Mouse (Mus musculus) hindbrain, embryonic 13.5 days (tissue): Measurements from ENCODE around the gene Zfp975. TPM values are rescaled to one million over a fixed set of nuclear protein-coding genes. Genes with fewer than 3 reads are reported as not detected.

Experiments used
- polyA plus RNA-seq: library from polyadenylated mRNA; unstranded; fragments of >200 nt; fragmentation: Nextera tagmentation; extraction: Ambion mirVana; gene quantifications from 2 replicates; pipeline ENCODE4 v1.2.1, GENCODE M21; 2015

The Zfp975 gene
- polyA plus RNA-seq, 1 experiment from 2014 or later, result 6.2 TPM

Other genes with a start within 250 kb of the Zfp975 start
- not detected in 2 replicates for gene 4933421I07Rik, start 244.6 kb downstream of the Zfp975 start, polyA plus RNA-seq
- 13.6 and 14.0 TPM in 2 replicates for gene Zfp141, start 187.0 kb downstream of the Zfp975 start, polyA plus RNA-seq
- gene Gm21028, start 114.2 kb downstream of the Zfp975 start, polyA plus RNA-seq, result not detected in 2 replicates
- 1.7 and 1.8 TPM in 2 replicates for gene Zfp977, start 100.2 kb downstream of the Zfp975 start, polyA plus RNA-seq
- gene Zfp976, start 50.2 kb downstream of the Zfp975 start, polyA plus RNA-seq, result 2.4 and 2.5 TPM in 2 replicates
- gene Gm17067, start 34.3 kb upstream of the Zfp975 start, polyA plus RNA-seq, result not detected in 2 replicates
- not detected in 2 replicates for gene Vmn2r62, start 100.8 kb upstream of the Zfp975 start, polyA plus RNA-seq
- not detected in 2 replicates for gene Gm2381, start 174.5 kb upstream of the Zfp975 start, polyA plus RNA-seq
- not detected in 2 replicates for gene Vmn2r63, start 241.1 kb upstream of the Zfp975 start, polyA plus RNA-seq